Mouse (Mus musculus): ENCODE data around the gene Baat. TPM values are rescaled to one million over a fixed set of nuclear protein-coding genes. Genes with fewer than 3 reads are reported as not detected.

Gene Baat
- 0.18 and 0.32 TPM in 2 replicates for total RNA-seq (2012; rRNA removed)

- H3K9me3 ChIP-seq (ENCODE audit: control insufficient read depth, insufficient read depth, low read depth, low read length), result no peaks in the 10 kb centered on the region
- no peak within 1 kb of the TSS for H3K4me3 ChIP-seq (ENCODE audit: insufficient read depth in 1 of 2, low read depth in 1 of 2, low read length in 2 of 2, poor library complexity in 1 of 2, severe bottlenecking in 1 of 2)
- H3K27ac ChIP-seq (ENCODE audit: insufficient read depth, low read depth, low read length, poor library complexity, severe bottlenecking), result no peak within 1 kb of the TSS
- DNase-seq (ENCODE audit: low read depth, low spot score), result no peak
- H3K36me3 ChIP-seq (ENCODE audit: control insufficient read depth, insufficient read depth, low read length, poor library complexity, severe bottlenecking), result no peaks in the 10 kb centered on the region
- no peaks in the 10 kb centered on the region for H3K4me1 ChIP-seq (ENCODE audit: control insufficient read depth in 2 of 2, insufficient read depth in 2 of 2, low read length in 2 of 2, poor library complexity in 1 of 2)
- in situ Hi-C loops (cut with MboI; ENCODE audit: low sequenced_read_pairs in 2 of 2, unreplicated experiment in 2 of 2), result no loop called here
- no peak within 1 kb of the TSS for H3K9ac ChIP-seq (ENCODE audit: insufficient read depth, low read depth, low read length, poor library complexity, severe bottlenecking)
- no peak for TF ChIP-seq CHD2 (IDR thresholded peaks at IDR 0.05; ENCODE audit: low read depth, low read length)
- no peak for TF ChIP-seq ZC3H11A (IDR thresholded peaks at IDR 0.05; ENCODE audit: borderline replicate concordance, low read depth, low read length)
- TF ChIP-seq MAFK (IDR thresholded peaks at IDR 0.05; ENCODE audit: insufficient read depth, low read depth, low read length), result no peak
- TF ChIP-seq ZNF384 (IDR thresholded peaks at IDR 0.05; ENCODE audit: low read depth, low read length), result no peak
- no peak for TF ChIP-seq HCFC1 (IDR thresholded peaks at IDR 0.05; ENCODE audit: borderline replicate concordance, insufficient read depth, low read length)
These were observed at the start of gene Baat for GRCm38 (mm10) chr4:49506386-49506785. Gene Baat (minus strand): TSS chr4:49506557.

- no peak overlapping the region for H3K4me3 ChIP-seq (ENCODE audit: insufficient read depth in 1 of 2, low read depth in 1 of 2, low read length in 2 of 2, poor library complexity in 1 of 2, severe bottlenecking in 1 of 2)
- DNase-seq (ENCODE audit: low read depth, low spot score), result no peak
- no peak overlapping the region for H3K9ac ChIP-seq (ENCODE audit: insufficient read depth, low read depth, low read length, poor library complexity, severe bottlenecking)
- H3K4me1 ChIP-seq (ENCODE audit: control insufficient read depth in 2 of 2, insufficient read depth in 2 of 2, low read length in 2 of 2, poor library complexity in 1 of 2), result no peaks in the 10 kb centered on the region
- in situ Hi-C loops (cut with MboI; ENCODE audit: low sequenced_read_pairs in 2 of 2, unreplicated experiment in 2 of 2), result no loop called here
- H3K27ac ChIP-seq (ENCODE audit: insufficient read depth, low read depth, low read length, poor library complexity, severe bottlenecking), result no peak overlapping the region
- H3K36me3 ChIP-seq (ENCODE audit: control insufficient read depth, insufficient read depth, low read length, poor library complexity, severe bottlenecking), result no peaks in the 10 kb centered on the region
- no peaks in the 10 kb centered on the region for H3K9me3 ChIP-seq (ENCODE audit: control insufficient read depth, insufficient read depth, low read depth, low read length)
- no peak for TF ChIP-seq MAFK (IDR thresholded peaks at IDR 0.05; ENCODE audit: insufficient read depth, low read depth, low read length)
- TF ChIP-seq CHD2 (IDR thresholded peaks at IDR 0.05; ENCODE audit: low read depth, low read length), result no peak
- no peak for TF ChIP-seq HCFC1 (IDR thresholded peaks at IDR 0.05; ENCODE audit: borderline replicate concordance, insufficient read depth, low read length)
- no peak for TF ChIP-seq ZC3H11A (IDR thresholded peaks at IDR 0.05; ENCODE audit: borderline replicate concordance, low read depth, low read length)
- no peak for TF ChIP-seq ZNF384 (IDR thresholded peaks at IDR 0.05; ENCODE audit: low read depth, low read length)
These were observed 47.0 kb upstream of the Baat start for GRCm38 (mm10) chr4:49553380-49553779.

GRCm38 (mm10) chr4:49549383-49549782 lies 43.0 kb upstream of the Baat start, which contains the start of gene Aldob:
Gene Aldob (minus strand): TSS chr4:49549546.
- in situ Hi-C loops (cut with MboI; ENCODE audit: low sequenced_read_pairs in 2 of 2, unreplicated experiment in 2 of 2), result no loop called here
- DNase-seq (ENCODE audit: low read depth, low spot score), result no peak
- no peak within 1 kb of the TSS for H3K27ac ChIP-seq (ENCODE audit: insufficient read depth, low read depth, low read length, poor library complexity, severe bottlenecking)
- H3K9ac ChIP-seq (ENCODE audit: insufficient read depth, low read depth, low read length, poor library complexity, severe bottlenecking), result no peak within 1 kb of the TSS
- H3K4me1 ChIP-seq (ENCODE audit: control insufficient read depth in 2 of 2, insufficient read depth in 2 of 2, low read length in 2 of 2, poor library complexity in 1 of 2), result no peaks in the 10 kb centered on the region
- no peak for TF ChIP-seq MAFK (IDR thresholded peaks at IDR 0.05; ENCODE audit: insufficient read depth, low read depth, low read length)
- no peak for TF ChIP-seq ZC3H11A (IDR thresholded peaks at IDR 0.05; ENCODE audit: borderline replicate concordance, low read depth, low read length)
- TF ChIP-seq HCFC1 (IDR thresholded peaks at IDR 0.05; ENCODE audit: borderline replicate concordance, insufficient read depth, low read length), result no peak
- TF ChIP-seq CHD2 (IDR thresholded peaks at IDR 0.05; ENCODE audit: low read depth, low read length), result no peak
- no peak for TF ChIP-seq ZNF384 (IDR thresholded peaks at IDR 0.05; ENCODE audit: low read depth, low read length)
- no peak within 1 kb of the TSS for H3K4me3 ChIP-seq (ENCODE audit: insufficient read depth in 1 of 2, low read depth in 1 of 2, low read length in 2 of 2, poor library complexity in 1 of 2, severe bottlenecking in 1 of 2)
- H3K36me3 ChIP-seq (ENCODE audit: control insufficient read depth, insufficient read depth, low read length, poor library complexity, severe bottlenecking), result no peaks in the 10 kb centered on the region
- no peaks in the 10 kb centered on the region for H3K9me3 ChIP-seq (ENCODE audit: control insufficient read depth, insufficient read depth, low read depth, low read length)

- DNase-seq (ENCODE audit: low read depth, low spot score), result no peak
These were observed 41.3 kb upstream of the Baat start for GRCm38 (mm10) chr4:49547544-49548219.

More at GRCm38 (mm10) chr4:49547544-49548219, 41.3 kb upstream of the Baat start:
- Histone ChIP-seq H3K9me3 (ENCODE audit: control insufficient read depth, insufficient read depth, low read depth, low read length) (no peaks in the 10 kb centered on the region), H3K4me3 (ENCODE audit: insufficient read depth in 1 of 2, low read depth in 1 of 2, low read length in 2 of 2, poor library complexity in 1 of 2, severe bottlenecking in 1 of 2) (no peak overlapping the region), H3K36me3 (ENCODE audit: control insufficient read depth, insufficient read depth, low read length, poor library complexity, severe bottlenecking) (no peaks in the 10 kb centered on the region), H3K4me1 (ENCODE audit: control insufficient read depth in 2 of 2, insufficient read depth in 2 of 2, low read length in 2 of 2, poor library complexity in 1 of 2) (no peaks in the 10 kb centered on the region), H3K9ac (ENCODE audit: insufficient read depth, low read depth, low read length, poor library complexity, severe bottlenecking) (no peak overlapping the region), H3K27ac (ENCODE audit: insufficient read depth, low read depth, low read length, poor library complexity, severe bottlenecking) (no peak overlapping the region)
- TF ChIP-seq MAFK (IDR thresholded peaks at IDR 0.05; ENCODE audit: insufficient read depth, low read depth, low read length) (no peak), ZNF384 (IDR thresholded peaks at IDR 0.05; ENCODE audit: low read depth, low read length) (no peak), HCFC1 (IDR thresholded peaks at IDR 0.05; ENCODE audit: borderline replicate concordance, insufficient read depth, low read length) (no peak), ZC3H11A (IDR thresholded peaks at IDR 0.05; ENCODE audit: borderline replicate concordance, low read depth, low read length) (no peak), CHD2 (IDR thresholded peaks at IDR 0.05; ENCODE audit: low read depth, low read length) (no peak)
- in situ Hi-C loops (cut with MboI; ENCODE audit: low sequenced_read_pairs in 2 of 2, unreplicated experiment in 2 of 2), result no loop called here

Data from ES-E14 (cell line).